Mouse (Mus musculus) intestine, embryonic 15.5 days (tissue): Measurements from ENCODE around the gene Oas1g. TPM values are rescaled to one million over a fixed set of nuclear protein-coding genes. Genes with fewer than 3 reads are reported as not detected.
"Not testable (repeated sequence)": the region's sequence is repeated elsewhere in the genome, so short reads cannot be mapped to it uniquely, and the experiment has no call there.

Experiments
- ATAC-seq: fragments of 200-750 bp; cut with Nextera tagmentation; 2 replicates; pipeline ENCODE4 v1.8.0; 2017; ENCODE audit warnings: moderate TSS enrichment, moderate library complexity
- H3K27ac ChIP-seq: fragments of 300-500 bp; sonication (generic); 2 replicates; pipeline ENCODE4 v1.5.1; 2015; ENCODE audit warnings: mild to moderate bottlenecking, inconsistent platforms
- H3K27me3 ChIP-seq: fragments of 300-500 bp; sonication (generic); replicated peaks from 2 replicates; pipeline ENCODE4 v1.6.1; 2015; ENCODE audit warnings: inconsistent platforms
- H3K36me3 ChIP-seq: fragments of 300-500 bp; sonication (generic); 2 replicates; pipeline ENCODE4 v1.6.1; 2015; ENCODE audit warnings: inconsistent platforms
- H3K4me1 ChIP-seq: fragments of 300-500 bp; sonication (generic); replicated peaks from 2 replicates; pipeline ENCODE4 v1.6.1; 2015; ENCODE audit warnings: inconsistent platforms
- H3K4me2 ChIP-seq: fragments of 300-500 bp; sonication (generic); replicated peaks from 2 replicates; pipeline ENCODE4 v1.6.1; 2015; ENCODE audit warnings: mild to moderate bottlenecking, inconsistent platforms
- H3K4me3 ChIP-seq: fragments of 300-500 bp; sonication (generic); replicated peaks from 2 replicates; pipeline ENCODE4 v1.5.1; 2015; ENCODE audit warnings: inconsistent platforms
- H3K9ac ChIP-seq: fragments of 300-500 bp; sonication (generic); 2 replicates; pipeline ENCODE4 v1.6.1; 2015; ENCODE audit warnings: inconsistent platforms
- H3K9me3 ChIP-seq: fragments of 300-500 bp; sonication (generic); 2 replicates; pipeline ENCODE4 v1.6.1; 2016; ENCODE audit warnings: inconsistent platforms
- WGBS: fragments of 180-500 bp; shearing (Covaris S2); methylation state at CpG from one replicate; pipeline ENCODE4 v1.1.7; 2015; 5-methylcytosine and 5-hydroxymethylcytosine counted together
- polyA plus RNA-seq: library from polyadenylated mRNA; unstranded; fragments of >200 nt; fragmentation: Nextera tagmentation; extraction: Ambion mirVana; gene quantifications from 2 replicates; pipeline ENCODE4 v1.2.1, GENCODE M21; 2015

The Oas1g gene
- polyA plus RNA-seq, 1 experiment from 2014 or later: 2.0 TPM

DNA sequence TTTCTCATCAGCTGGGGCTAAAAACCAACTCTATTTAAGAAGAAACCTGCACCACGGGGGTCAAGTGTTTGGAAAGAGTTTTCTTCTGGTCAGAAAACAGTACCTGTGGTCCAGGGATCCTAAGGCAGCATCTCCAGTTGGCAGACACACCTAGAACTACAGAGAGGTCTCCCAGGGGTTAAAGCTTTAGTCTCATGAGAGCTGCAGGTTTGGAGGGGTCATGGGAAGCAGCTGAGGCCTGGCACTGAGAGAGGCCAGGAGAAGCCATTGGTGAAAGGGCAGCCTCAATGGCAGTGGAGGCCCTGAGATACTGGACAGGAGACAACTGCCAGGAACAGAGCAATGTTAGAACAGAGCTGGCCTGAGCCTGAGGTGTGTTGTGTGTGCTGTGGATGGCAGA is 13.3 kb upstream of the Oas1g start:
- Histone ChIP-seq H3K9ac (no peak overlapping the region), H3K27me3 (no peaks in the 10 kb centered on the region), H3K27ac (no peak overlapping the region), H3K4me2 (no peak overlapping the region), H3K9me3 (no peaks in the 10 kb centered on the region), H3K36me3 (no peaks in the 10 kb centered on the region), H3K4me3 (no peak overlapping the region), H3K4me1 (no peaks in the 10 kb centered on the region)
- WGBS: 69% methylated on average over 1 of the region's 1 CpGs
- no peak for ATAC-seq

GRCm38 (mm10) chr5:120898726-120899125 is 11.3 kb upstream of the Oas1g start:
- Histone ChIP-seq H3K27me3 (no peaks in the 10 kb centered on the region), H3K27ac (no peak overlapping the region), H3K4me2 (no peak overlapping the region), H3K4me3 (no peak overlapping the region), H3K4me1 (no peaks in the 10 kb centered on the region), H3K9me3 (no peaks in the 10 kb centered on the region), H3K9ac (no peak overlapping the region), H3K36me3 (no peaks in the 10 kb centered on the region)
- no peak for ATAC-seq

DNA sequence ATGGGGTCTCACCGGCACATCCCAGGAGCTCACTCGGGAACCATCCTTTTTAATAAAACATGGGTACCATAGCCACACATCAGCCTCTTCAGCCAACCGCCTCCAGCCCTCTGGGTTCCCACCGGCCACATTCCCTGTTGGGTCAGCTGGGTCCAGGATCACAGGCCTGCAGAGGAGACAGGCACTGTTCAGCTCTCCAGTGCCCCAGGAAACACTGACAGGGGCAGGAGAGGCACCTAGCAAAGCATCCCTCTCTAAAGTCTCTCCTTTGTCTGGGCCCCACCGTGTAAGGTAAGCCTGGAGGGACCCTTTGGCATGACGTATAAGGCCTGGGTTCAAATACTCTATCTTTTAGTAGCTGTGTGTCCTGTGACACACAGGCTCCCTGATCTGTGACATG is 10.9 kb upstream of the Oas1g start:
- Histone ChIP-seq H3K9me3 (no peaks in the 10 kb centered on the region), H3K36me3 (no peaks in the 10 kb centered on the region), H3K27ac (no peak overlapping the region), H3K27me3 (no peaks in the 10 kb centered on the region), H3K9ac (no peak overlapping the region), H3K4me3 (no peak overlapping the region), H3K4me2 (no peak overlapping the region), H3K4me1 (no peaks in the 10 kb centered on the region)
- WGBS: 84% methylated on average over 6 of the region's 6 CpGs
- no peak for ATAC-seq

DNA sequence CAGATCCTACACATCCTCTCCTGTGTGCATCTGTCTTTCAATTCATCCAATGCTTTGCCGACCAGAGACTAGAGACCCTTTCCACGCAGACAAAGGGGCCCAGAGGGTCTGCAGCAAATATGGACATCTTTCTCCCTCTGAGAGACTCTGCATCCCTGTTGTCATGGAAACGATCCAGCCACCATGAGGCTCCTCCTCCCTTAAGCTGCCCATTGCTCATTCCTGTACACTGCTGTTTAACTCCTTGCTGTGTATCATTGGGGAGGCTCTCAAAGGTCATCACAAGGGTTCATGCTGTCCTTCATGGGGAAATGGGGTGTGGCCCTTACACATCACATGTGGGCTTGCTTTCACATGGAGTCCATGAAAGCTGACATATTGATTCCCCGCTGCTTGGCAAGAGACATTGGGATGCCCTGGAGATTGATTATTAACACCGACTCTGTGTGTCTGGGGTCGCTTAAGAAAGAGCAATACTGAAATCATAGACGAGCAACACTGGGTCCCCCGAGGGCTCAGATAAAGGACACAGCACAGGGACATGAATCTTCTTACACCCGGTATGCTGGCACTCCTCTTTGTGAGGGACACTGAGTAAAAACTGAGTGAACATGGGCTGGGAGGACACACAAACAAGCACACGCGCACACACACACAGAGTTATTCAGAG is 8.0 kb upstream of the Oas1g start:
- 85% methylated on average over 11 of the region's 11 CpGs for WGBS
- H3K9ac ChIP-seq: no peak overlapping the region
- H3K4me1 ChIP-seq: no peaks in the 10 kb centered on the region
- ATAC-seq: no peak
- H3K4me3 ChIP-seq: no peak overlapping the region
- no peaks in the 10 kb centered on the region for H3K36me3 ChIP-seq
- no peaks in the 10 kb centered on the region for H3K27me3 ChIP-seq
- H3K9me3 ChIP-seq: no peaks in the 10 kb centered on the region
- H3K27ac ChIP-seq: no peak overlapping the region
- no peak overlapping the region for H3K4me2 ChIP-seq

- not testable (repeated sequence) for H3K9ac ChIP-seq, H3K4me3 ChIP-seq, H3K4me1 ChIP-seq, H3K9me3 ChIP-seq, H3K27me3 ChIP-seq, H3K36me3 ChIP-seq, ATAC-seq, H3K4me2 ChIP-seq, H3K27ac ChIP-seq
- 84% methylated on average over 2 of the region's 2 CpGs for WGBS
Measured at GRCm38 (mm10) chr5:120894692-120895091, 7.3 kb upstream of the Oas1g start.

DNA sequence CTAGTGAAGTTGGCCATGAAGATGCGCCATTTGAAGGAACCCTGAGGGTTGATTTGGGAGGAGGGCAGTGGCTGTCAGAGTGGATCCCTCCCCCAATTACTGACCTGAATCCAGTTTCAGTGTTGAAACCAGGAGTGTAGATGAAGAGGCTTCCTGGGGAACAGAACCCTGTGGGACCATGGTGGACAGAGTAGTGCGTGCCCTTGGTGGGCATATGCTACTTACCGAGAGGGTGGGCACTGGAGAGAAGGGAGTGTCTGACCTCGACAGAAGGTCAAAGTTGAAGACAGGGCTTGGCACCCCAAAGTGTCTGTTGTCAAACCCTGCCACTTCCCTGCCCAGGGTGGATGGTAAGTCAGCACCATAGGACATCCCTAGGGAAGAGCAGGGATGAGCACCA is 6.5 kb upstream of the Oas1g start:
- not testable (repeated sequence) for H3K27ac ChIP-seq, H3K4me2 ChIP-seq, H3K27me3 ChIP-seq, ATAC-seq, H3K36me3 ChIP-seq, H3K4me3 ChIP-seq, H3K9ac ChIP-seq, H3K9me3 ChIP-seq, H3K4me1 ChIP-seq
- WGBS: 92% methylated on average over 4 of the region's 4 CpGs

- H3K4me3 ChIP-seq: no peak overlapping the region
Measured at GRCm38 (mm10) chr5:120892243-120892660, 4.8 kb upstream of the Oas1g start.

GRCm38 (mm10) chr5:120891566-120892242 is 4.3 kb upstream of the Oas1g start:
- H3K36me3 ChIP-seq, H3K9me3 ChIP-seq, H3K9ac ChIP-seq, H3K27me3 ChIP-seq, H3K27ac ChIP-seq, H3K4me1 ChIP-seq, ATAC-seq, H3K4me3 ChIP-seq, H3K4me2 ChIP-seq: not testable (repeated sequence)
- 85% methylated on average over 2 of the region's 2 CpGs for WGBS

More at GRCm38 (mm10) chr5:120892243-120892660, 4.8 kb upstream of the Oas1g start:
- no peak overlapping the region for H3K9ac ChIP-seq
- ATAC-seq: no peak
- H3K36me3 ChIP-seq: no peaks in the 10 kb centered on the region
- 54% methylated on average over 2 of the region's 2 CpGs for WGBS
- no peak overlapping the region for H3K27ac ChIP-seq
- no peaks in the 10 kb centered on the region for H3K4me1 ChIP-seq
- H3K4me2 ChIP-seq: no peak overlapping the region
- no peaks in the 10 kb centered on the region for H3K9me3 ChIP-seq
- H3K27me3 ChIP-seq: no peaks in the 10 kb centered on the region

DNA sequence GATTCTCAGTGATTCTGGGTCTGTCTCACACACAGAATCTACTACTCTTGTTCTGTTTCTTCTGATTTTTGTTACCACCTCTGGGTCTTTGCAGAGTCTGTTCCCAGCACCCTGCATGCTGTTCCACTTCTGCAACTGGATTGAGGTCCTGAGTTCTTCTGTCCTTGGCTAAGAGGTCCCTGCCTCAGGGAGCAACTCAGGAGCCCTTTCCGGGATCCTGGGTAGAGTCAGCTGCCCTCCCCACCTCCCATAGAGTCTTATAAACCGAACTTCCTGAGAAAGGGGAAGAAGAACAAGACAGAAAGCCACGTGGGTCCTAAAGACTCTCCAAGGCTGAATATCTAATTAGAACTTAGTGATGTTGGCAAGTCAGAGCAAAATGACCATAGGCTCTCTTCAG is 3.6 kb upstream of the Oas1g start:
- Histone ChIP-seq H3K4me2 (no peak overlapping the region), H3K27me3 (no peaks in the 10 kb centered on the region), H3K4me3 (no peak overlapping the region), H3K9me3 (no peaks in the 10 kb centered on the region), H3K36me3 (no peaks in the 10 kb centered on the region), H3K9ac (no peak overlapping the region), H3K4me1 (no peaks in the 10 kb centered on the region), H3K27ac (no peak overlapping the region)
- ATAC-seq: no peak
- WGBS: 58% methylated on average over 3 of the region's 3 CpGs

DNA sequence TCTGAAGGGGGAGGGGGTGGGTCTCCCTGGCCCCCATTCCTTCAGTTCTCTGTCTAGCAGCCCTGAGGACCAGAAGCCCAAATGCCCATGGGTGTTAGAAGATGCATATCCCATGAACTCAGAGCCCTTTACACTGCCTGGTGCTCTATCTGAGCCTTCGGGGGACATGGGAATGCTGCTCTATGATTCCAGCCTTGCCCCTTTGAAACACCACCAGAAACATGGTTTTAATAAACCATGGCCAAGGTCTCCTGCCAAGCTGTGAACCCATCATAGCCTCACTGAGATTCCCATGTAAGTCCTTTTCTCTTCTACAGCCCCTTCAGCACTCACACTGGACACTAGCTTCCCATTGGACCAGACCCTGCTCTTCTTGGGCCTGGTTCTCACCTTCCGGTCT is 2.6 kb upstream of the Oas1g start:
- 80% methylated on average over 2 of the region's 2 CpGs for WGBS
- H3K4me2 ChIP-seq: no peak overlapping the region
- no peaks in the 10 kb centered on the region for H3K4me1 ChIP-seq
- no peak for ATAC-seq
- H3K9me3 ChIP-seq: no peaks in the 10 kb centered on the region
- no peaks in the 10 kb centered on the region for H3K27me3 ChIP-seq
- no peaks in the 10 kb centered on the region for H3K36me3 ChIP-seq
- H3K4me3 ChIP-seq: no peak overlapping the region
- H3K27ac ChIP-seq: no peak overlapping the region
- H3K9ac ChIP-seq: no peak overlapping the region

DNA sequence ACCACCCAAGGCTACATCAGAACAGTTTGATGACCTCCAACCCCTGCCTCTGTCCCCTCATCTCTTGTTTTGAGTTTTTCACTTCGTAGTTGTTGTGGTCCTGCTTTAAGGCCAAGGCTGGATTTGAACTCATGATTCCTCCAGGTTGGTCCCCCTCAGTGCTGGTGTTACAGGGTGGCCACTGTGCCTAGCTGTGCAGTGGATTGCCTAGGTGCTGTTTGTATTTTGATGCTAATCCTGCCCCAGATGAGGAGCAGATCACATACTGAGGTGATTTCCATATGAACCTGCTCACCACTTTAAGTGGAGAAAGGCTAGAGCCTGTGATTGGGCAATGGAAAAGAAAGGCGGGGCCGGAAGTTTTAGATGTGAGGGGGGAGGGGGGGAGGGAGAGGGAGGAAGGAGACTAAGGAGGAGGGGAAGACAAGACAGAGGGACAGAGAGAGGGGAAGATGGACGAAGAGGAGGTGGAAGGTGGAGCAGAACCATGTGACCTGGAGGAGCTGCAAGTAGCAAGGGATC is 942 bp upstream of the Oas1g start:
- not testable (repeated sequence) for H3K9ac ChIP-seq, H3K27me3 ChIP-seq, H3K27ac ChIP-seq, ATAC-seq, H3K4me3 ChIP-seq, H3K36me3 ChIP-seq, H3K9me3 ChIP-seq, H3K4me2 ChIP-seq, H3K4me1 ChIP-seq
- WGBS: 43% methylated on average over 4 of the region's 4 CpGs

GRCm38 (mm10) chr5:120887831-120888230 is 418 bp upstream of the Oas1g start:
- H3K4me3 ChIP-seq: no peak overlapping the region
- no peak for ATAC-seq
- no peaks in the 10 kb centered on the region for H3K4me1 ChIP-seq
- 46% methylated on average over 6 of the region's 6 CpGs for WGBS
- no peak overlapping the region for H3K9ac ChIP-seq
- no peaks in the 10 kb centered on the region for H3K9me3 ChIP-seq
- H3K4me2 ChIP-seq: no peak overlapping the region
- no peak overlapping the region for H3K27ac ChIP-seq
- no peaks in the 10 kb centered on the region for H3K27me3 ChIP-seq
- H3K36me3 ChIP-seq: no peaks in the 10 kb centered on the region

DNA sequence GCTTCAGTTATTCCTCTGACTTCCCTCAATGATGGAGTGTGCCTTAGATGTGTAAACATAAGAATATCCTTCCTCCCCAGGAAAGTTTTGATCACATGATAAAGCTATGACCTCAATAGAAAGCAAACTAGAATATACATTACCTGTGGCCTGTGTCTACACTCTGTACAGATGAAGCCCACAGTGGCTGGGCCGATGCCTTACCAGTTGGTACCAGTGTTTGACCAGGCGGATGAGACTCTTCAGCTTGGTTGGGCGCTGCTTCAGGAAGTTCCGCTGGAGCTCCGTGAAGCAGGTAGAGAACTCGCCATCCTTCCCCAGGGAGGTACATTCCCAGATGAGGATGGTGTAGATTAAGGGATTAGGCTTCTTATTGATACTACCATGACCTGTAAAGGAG is 5.7 kb downstream of the Oas1g start:
- H3K4me3 ChIP-seq, H3K9me3 ChIP-seq, H3K9ac ChIP-seq, ATAC-seq, H3K27me3 ChIP-seq, H3K27ac ChIP-seq, H3K36me3 ChIP-seq, H3K4me1 ChIP-seq, H3K4me2 ChIP-seq: not testable (repeated sequence)
- 90% methylated on average over 6 of the region's 6 CpGs for WGBS
